Mouse (Mus musculus) lung, adult 10 weeks (tissue): ENCODE results near the gene H2-Q4. TPM values are rescaled to one million over a fixed set of nuclear protein-coding genes. Genes with fewer than 3 reads are reported as not detected.

Source experiments
- polyA plus RNA-seq: library from polyadenylated mRNA; stranded (reverse); fragments of 350-450 nt; fragmentation: Illumina TruSeq; extraction: RNeasy Lipid Tissue Mini Kit (QIAGEN cat#74804); gene quantifications from one replicate; pipeline ENCODE4 v1.2.3, GENCODE M21; 2014; ENCODE audit warnings: low read depth, low replicate concordance; ENCODE audit not compliant: insufficient read depth

Gene H2-Q4
- polyA plus RNA-seq = 102 TPM

GRCm38 (mm10) chr17:35379369-35379728, at the start of gene H2-Q4:
Gene H2-Q4 (plus strand): TSS chr17:35379617.

DNA sequence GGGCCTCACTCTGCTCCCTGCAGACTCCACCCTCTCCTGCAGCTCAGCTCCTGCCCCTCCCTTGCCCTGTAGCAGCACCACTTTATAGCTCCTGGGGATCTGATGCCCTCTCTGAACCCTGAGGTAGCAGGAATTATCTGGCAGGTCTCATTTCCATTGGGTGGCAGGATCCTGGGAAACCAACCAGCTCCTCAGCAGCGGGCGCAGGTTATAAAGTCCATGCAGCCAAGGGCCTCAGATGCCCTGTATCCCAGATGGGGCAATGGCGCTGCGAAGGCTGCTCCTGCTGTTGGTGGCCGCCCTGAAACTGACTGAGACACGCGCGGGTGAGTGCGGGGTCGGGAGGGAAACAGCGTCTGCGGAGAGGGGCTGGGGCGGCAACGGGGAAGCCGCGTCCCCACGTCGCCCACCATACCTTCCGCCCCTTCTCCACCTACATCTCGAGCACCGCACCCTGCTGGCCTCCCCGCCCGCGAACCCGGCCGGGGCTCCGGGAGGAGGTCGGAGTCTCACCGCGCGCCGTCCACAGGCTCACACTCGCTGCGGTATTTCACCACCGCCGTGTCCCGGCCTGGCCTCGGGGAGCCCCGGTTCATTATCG, 37.2 kb upstream of the H2-Q4 start, which contains the start of gene H2-Q2:
TSS of gene H2-Q2 (plus strand) at position 172 of the 601 bp plus-strand sequence.

DNA sequence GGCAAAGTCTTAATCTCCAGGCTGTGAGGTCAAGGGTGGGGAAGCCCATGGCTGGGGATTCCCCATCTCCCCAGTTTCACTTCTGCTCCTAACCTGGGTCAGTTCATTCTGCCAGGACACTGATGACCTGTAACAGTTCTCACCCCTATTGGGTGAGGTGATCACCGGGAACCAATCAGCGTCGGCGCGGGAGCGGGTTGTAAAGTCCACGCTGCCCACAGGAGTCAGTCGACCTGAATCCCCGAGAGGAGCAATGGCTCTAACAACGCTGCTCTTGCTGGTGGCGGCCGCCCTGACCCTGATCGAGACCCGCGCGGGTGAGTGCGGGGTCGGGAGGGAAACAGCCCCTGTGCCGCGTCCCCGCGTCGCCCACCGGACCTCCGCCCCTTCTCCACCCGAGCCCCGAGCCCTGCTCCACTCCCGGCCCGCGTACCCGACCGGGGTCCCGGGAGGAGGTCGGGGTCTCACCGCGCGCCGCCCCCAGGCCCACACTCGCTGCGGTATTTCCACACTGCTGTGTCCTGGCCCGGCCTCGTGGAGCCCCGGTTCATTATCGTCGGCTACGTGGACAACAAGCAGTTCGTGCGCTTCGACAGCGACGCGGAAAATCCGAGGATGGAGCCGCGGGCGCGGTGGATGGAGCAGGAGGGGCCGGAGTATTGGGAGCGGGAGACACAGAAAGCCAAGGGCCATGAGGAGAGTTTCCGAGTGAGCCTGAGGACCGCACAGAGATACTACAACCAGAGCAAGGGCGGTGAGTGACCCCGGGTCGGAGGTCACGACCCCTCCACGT, 45.4 kb downstream of the H2-Q4 start, which contains the start of gene H2-Q6:
TSS of gene H2-Q6 (plus strand) at position 227 of the 793 bp plus-strand sequence.

Other genes with a start within 250 kb of the H2-Q4 start
- not detected for gene Apom, start 247.6 kb upstream of the H2-Q4 start, polyA plus RNA-seq
- 66.8 TPM for gene Bag6, start 244.4 kb upstream of the H2-Q4 start, polyA plus RNA-seq
- gene Prrc2a, start 214.7 kb upstream of the H2-Q4 start, polyA plus RNA-seq = 149 TPM
- gene Aif1, start 203.5 kb upstream of the H2-Q4 start, polyA plus RNA-seq = 14.2 TPM
- gene Lst1, start 191.2 kb upstream of the H2-Q4 start, polyA plus RNA-seq = 56.7 TPM
- 46.6 TPM for gene Ltb, start 185.2 kb upstream of the H2-Q4 start, polyA plus RNA-seq
- 1.2 TPM for gene Tnf, start 177.6 kb upstream of the H2-Q4 start, polyA plus RNA-seq
- gene Lta, start 174.3 kb upstream of the H2-Q4 start, polyA plus RNA-seq = 0.62 TPM
- gene Gm16181, start 158.8 kb upstream of the H2-Q4 start, polyA plus RNA-seq = not detected
- gene Atp6v1g2, start 146.0 kb upstream of the H2-Q4 start, polyA plus RNA-seq = 3.0 TPM
- gene Nfkbil1, start 143.8 kb upstream of the H2-Q4 start, polyA plus RNA-seq = 13.6 TPM
- 120 TPM for gene Ddx39b, start 137.9 kb upstream of the H2-Q4 start, polyA plus RNA-seq
- 887 TPM for gene H2-D1, start 116.9 kb upstream of the H2-Q4 start, polyA plus RNA-seq
- 0.72 TPM for gene H2-Q1, start 59.2 kb upstream of the H2-Q4 start, polyA plus RNA-seq
- 8.2 TPM for gene H2-Q2, start 37.4 kb upstream of the H2-Q4 start, polyA plus RNA-seq
- 56.1 TPM for gene H2-Q6, start 45.2 kb downstream of the H2-Q4 start, polyA plus RNA-seq
- 95.6 TPM for gene H2-Q7, start 59.5 kb downstream of the H2-Q4 start, polyA plus RNA-seq
- 7.1 TPM for gene H2-Q10, start 90.5 kb downstream of the H2-Q4 start, polyA plus RNA-seq
- gene Pou5f1, start 126.4 kb downstream of the H2-Q4 start, polyA plus RNA-seq = not detected
- 4.4 TPM for gene Tcf19, start 137.2 kb downstream of the H2-Q4 start, polyA plus RNA-seq
- gene Cchcr1, start 137.5 kb downstream of the H2-Q4 start, polyA plus RNA-seq = 4.7 TPM
- gene Psors1c2, start 153.6 kb downstream of the H2-Q4 start, polyA plus RNA-seq = not detected
- gene Cdsn, start 172.5 kb downstream of the H2-Q4 start, polyA plus RNA-seq = 0.30 TPM
- not detected for gene 2300002M23Rik, start 187.8 kb downstream of the H2-Q4 start, polyA plus RNA-seq
- 250 TPM for gene Sfta2, start 221.9 kb downstream of the H2-Q4 start, polyA plus RNA-seq
- not detected for gene Gm9573, start 247.0 kb downstream of the H2-Q4 start, polyA plus RNA-seq